Mouse (Mus musculus) testis, adult 2 months (tissue): ENCODE results near the gene Aes. TPM values are rescaled to one million over a fixed set of nuclear protein-coding genes. Genes with fewer than 3 reads are reported as not detected.

Experiments used
- H3K27ac ChIP-seq: fragments of 200-500 bp; 2 replicates; pipeline ENCODE4 v1.5.1; 2012; ENCODE audit warnings: low read depth, low read length; ENCODE audit not compliant: control insufficient read depth, insufficient read depth
- H3K27me3 ChIP-seq: fragments of 200-500 bp; 2 replicates; pipeline ENCODE4 v1.6.1; 2012; ENCODE audit warnings: mild to moderate bottlenecking, low read length, moderate library complexity; ENCODE audit not compliant: control insufficient read depth, insufficient read depth
- H3K36me3 ChIP-seq: fragments of 200-500 bp; 2 replicates; pipeline ENCODE4 v1.6.1; 2012; ENCODE audit warnings: mild to moderate bottlenecking, low read length; ENCODE audit not compliant: control insufficient read depth, insufficient read depth
- H3K4me1 ChIP-seq: fragments of 200-500 bp; 2 replicates; pipeline ENCODE4 v1.6.1; 2012; ENCODE audit warnings: low read length; ENCODE audit not compliant: control insufficient read depth, insufficient read depth
- H3K4me3 ChIP-seq: fragments of 200-500 bp; 2 replicates; pipeline ENCODE4 v1.5.1; 2012; ENCODE audit warnings: low read depth, mild to moderate bottlenecking, low read length, moderate library complexity, mixed read lengths; ENCODE audit not compliant: control insufficient read depth
- CTCF ChIP-seq: fragments of 200-500 bp; IDR thresholded peaks from 2 replicates; pipeline ENCODE4 v1.5.1; 2012; ENCODE audit warnings: low read depth, mild to moderate bottlenecking, inconsistent platforms, low read length, moderate library complexity; ENCODE audit not compliant: control insufficient read depth, insufficient read depth, insufficient replicate concordance
- POLR2A ChIP-seq: fragments of 200-500 bp; IDR thresholded peaks from 2 replicates; pipeline ENCODE4 v1.6.1; 2012; ENCODE audit warnings: low read depth, mild to moderate bottlenecking, inconsistent platforms, low read length, moderate library complexity; ENCODE audit not compliant: control insufficient read depth
- polyA plus RNA-seq: library from polyadenylated mRNA; depleted of rRNA; stranded (reverse); fragments of >200 nt; gene quantifications from 2 replicates; pipeline ENCODE4 v1.2.3, GENCODE M21; 2012

Aes gene
- polyA plus RNA-seq, 1 experiment = 154 TPM

- H3K27me3 ChIP-seq = no peaks in the 10 kb centered on the region
These were observed 14.8 kb upstream of the Aes start for GRCm38 (mm10) chr10:81544296-81545160.

GRCm38 (mm10) chr10:81545161-81545747 is 14.0 kb upstream of the Aes start, which contains the start of gene Gna11:
Gna11 (minus strand) TSS chr10:81545190.
- Histone ChIP-seq H3K4me1 (peaks cover 9% of the 10 kb centered on the region), H3K27me3 (no peaks in the 10 kb centered on the region), H3K27ac (peak within 1 kb of the TSS; percentile 86), H3K4me3 (peak within 1 kb of the TSS; percentile 86), H3K36me3 (no peaks in the 10 kb centered on the region)
- TF ChIP-seq CTCF (no peak), POLR2A (peak; percentile 44; the same call in 1 of the 2 replicates)

More at GRCm38 (mm10) chr10:81544296-81545160, 14.8 kb upstream of the Aes start:
- peaks cover 9% of the 10 kb centered on the region for H3K4me1 ChIP-seq
- peak overlapping the region; percentile 86 for H3K27ac ChIP-seq
- TF ChIP-seq POLR2A (no peak; the same call in 1 of the 2 replicates), CTCF (no peak)
- peak overlapping the region; percentile 86 for H3K4me3 ChIP-seq
- no peaks in the 10 kb centered on the region for H3K36me3 ChIP-seq

- H3K27ac ChIP-seq = no peak overlapping the region
- H3K36me3 ChIP-seq = no peaks in the 10 kb centered on the region
- H3K4me3 ChIP-seq = no peak overlapping the region
- H3K27me3 ChIP-seq = no peaks in the 10 kb centered on the region
- no peak for TF ChIP-seq CTCF
- no peak for TF ChIP-seq POLR2A
- H3K4me1 ChIP-seq = peaks cover 10% of the 10 kb centered on the region
These were observed 13.0 kb upstream of the Aes start for GRCm38 (mm10) chr10:81546332-81546731.

- TF ChIP-seq CTCF = no peak
- no peak for TF ChIP-seq POLR2A
- Histone ChIP-seq H3K36me3 (no peaks in the 10 kb centered on the region), H3K27ac (no peak overlapping the region), H3K4me1 (peaks cover 15% of the 10 kb centered on the region), H3K27me3 (no peaks in the 10 kb centered on the region), H3K4me3 (no peak overlapping the region)
These were observed 12.3 kb upstream of the Aes start for GRCm38 (mm10) chr10:81546788-81547571.

GRCm38 (mm10) chr10:81548944-81549343 is 10.3 kb upstream of the Aes start:
- no peaks in the 10 kb centered on the region for H3K27me3 ChIP-seq
- H3K27ac ChIP-seq = no peak overlapping the region
- H3K36me3 ChIP-seq = no peaks in the 10 kb centered on the region
- TF ChIP-seq POLR2A = no peak
- no peak for TF ChIP-seq CTCF
- H3K4me3 ChIP-seq = no peak overlapping the region
- peaks cover 14% of the 10 kb centered on the region for H3K4me1 ChIP-seq

GRCm38 (mm10) chr10:81550257-81550656 is 9.0 kb upstream of the Aes start:
- Histone ChIP-seq H3K4me3 (no peak overlapping the region), H3K4me1 (peaks cover 8% of the 10 kb centered on the region), H3K36me3 (no peaks in the 10 kb centered on the region), H3K27me3 (no peaks in the 10 kb centered on the region), H3K27ac (no peak overlapping the region)
- TF ChIP-seq CTCF (peak; percentile 81; the same call in 1 of the 2 replicates), POLR2A (no peak)
